Mouse (Mus musculus) frontal cortex, postnatal 10 days (tissue): ENCODE results near the gene Ext2.

Experiments
- DNase-seq, 2 experiments: peaks; one replicate each; pipeline ENCODE4 v3.0.0; 2022; ENCODE audit warnings: low spot score in 2 of 2, mixed read lengths in 1 of 2

Ext2 gene

DNA sequence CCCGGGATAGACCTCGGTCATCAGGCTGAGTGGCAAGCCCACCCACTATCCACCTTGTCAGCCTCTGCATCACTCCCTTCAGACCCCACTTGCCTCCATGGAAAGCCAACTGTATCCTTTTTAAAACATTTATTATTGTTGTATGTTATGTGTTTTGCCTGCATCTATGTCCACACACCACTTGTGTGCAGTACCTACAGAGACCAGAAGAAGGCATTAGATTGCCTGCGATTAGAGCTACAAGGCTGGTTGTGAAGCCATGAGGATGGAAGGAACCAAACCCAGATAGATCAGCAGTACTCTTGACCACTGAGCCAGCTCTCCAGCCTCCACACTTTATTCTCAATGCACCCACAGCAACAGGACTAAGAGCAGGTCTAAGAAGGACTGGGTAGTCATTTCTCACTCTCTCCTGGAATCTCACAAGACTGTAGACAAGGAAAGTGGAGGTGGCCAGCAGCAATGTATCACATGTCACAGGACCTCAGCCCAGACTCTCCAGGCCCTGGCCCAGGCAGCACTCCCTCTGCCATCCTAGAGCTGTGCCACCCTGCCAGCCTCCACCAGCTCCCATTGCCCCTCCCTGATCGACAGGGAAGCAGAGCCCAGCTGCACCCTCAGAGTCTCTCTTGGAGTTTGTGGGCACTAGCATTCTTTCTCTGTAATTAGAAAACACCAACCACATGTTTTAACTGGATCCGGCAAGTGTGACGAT, 15.7 kb downstream of the Ext2 start:
- DNase-seq: no peak

DNA sequence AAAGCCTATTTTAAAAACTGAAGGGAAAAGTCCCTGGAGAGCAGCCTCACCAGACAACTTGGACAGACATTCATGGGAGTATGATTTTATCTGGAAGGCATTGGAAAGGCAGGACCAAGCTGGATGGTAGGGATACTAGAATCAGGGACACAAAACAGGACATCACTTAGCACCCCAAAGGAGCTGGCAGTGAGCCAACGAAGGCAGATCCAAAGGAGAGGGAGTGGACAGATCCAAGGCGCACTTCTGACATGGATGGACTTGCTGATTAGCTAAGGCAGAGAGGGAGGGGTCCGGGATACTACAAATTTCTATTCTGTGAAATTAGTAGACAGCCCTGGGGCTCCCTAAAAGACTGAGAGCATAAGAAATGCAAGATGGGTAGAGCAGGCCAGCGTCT, 16.8 kb downstream of the Ext2 start:
- no peak for DNase-seq

DNA sequence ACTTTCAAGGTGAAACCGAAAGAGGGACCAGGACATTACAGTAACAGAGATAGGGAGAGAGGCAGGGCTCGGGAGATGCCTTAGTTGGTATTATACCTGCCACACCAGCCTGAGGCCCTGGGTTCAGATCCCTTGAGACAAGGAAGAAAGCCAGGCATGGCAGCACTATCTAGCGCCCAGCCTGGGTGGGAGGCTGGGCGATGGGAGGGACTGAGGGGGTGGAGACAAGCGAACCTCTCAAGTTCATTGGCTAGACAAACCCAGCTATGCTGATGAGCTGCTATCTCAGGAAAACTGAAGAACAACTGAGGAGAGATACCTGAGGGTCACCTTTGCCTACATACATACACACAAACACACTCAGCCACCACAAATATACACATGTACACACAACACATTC, 17.3 kb downstream of the Ext2 start:
- DNase-seq: no peak

DNA sequence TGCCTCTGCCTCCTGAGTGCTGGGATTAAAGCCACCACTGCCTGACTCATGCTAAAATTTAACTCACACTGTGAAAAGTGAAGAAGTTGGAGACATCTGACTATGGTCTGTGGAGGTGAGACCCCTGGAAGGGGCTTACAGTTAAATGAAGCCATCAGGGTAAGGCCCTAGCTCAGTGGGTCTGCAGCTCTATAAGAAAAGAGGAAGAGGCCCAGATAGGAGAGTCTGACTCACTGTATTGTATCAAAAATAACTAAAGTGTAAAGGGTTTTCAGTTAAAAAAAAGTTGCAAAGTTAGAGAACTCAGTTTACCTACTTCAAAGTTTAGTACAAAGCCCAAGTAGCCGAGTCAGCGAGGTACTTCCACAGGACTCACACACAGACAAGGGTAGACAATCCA, 19.4 kb downstream of the Ext2 start:
- DNase-seq: no peak

DNA sequence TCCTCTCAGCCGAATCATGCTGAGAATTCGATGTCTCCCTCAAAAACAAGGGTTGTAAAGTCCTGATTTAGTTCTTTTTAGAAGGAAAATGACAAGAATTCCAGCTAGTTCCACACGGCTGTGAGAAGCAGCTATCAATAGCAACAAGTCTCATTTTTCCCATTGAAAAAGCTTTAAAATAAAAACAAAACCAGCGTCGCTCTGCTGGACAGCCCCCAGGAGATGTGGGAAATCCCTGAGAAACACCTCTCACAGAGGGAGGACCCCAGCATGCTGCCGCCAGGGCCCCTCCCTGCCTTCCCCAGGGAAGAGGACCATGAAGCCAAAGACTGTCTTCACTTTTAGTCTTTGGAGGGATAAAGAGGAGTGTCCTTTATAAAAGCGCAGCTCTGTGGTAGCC, 21.3 kb downstream of the Ext2 start:
- no peak for DNase-seq

DNA sequence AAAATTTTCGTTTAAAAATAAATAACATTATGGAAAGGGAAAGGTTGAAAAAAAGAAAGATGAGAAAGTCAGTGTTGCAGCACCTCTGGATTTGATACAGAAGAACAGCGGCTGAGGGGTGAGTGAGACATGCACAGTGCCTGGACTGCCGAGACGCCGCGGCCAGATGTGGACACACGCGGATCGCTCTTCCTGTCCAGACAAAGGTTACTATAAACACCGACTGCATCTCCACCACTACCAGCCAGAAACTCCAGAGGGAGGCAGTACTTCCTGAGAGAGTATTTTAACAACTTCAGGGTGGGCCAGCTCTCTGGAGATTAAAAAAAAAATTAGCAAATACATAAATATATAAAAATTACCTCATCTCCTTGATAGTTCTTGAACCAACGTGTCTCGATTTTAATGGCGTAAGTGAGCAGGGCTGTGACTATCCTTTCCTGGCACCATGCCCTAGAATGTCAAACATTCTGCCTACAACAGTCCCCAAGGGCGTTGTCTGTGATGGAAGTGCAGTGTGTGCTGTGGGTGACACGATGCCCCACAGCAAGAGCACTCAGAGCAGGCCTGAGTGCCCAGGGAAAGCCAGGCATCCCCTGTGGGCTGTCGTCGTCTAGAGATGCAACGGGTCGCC, 25.1 kb downstream of the Ext2 start:
- DNase-seq: no peak

DNA sequence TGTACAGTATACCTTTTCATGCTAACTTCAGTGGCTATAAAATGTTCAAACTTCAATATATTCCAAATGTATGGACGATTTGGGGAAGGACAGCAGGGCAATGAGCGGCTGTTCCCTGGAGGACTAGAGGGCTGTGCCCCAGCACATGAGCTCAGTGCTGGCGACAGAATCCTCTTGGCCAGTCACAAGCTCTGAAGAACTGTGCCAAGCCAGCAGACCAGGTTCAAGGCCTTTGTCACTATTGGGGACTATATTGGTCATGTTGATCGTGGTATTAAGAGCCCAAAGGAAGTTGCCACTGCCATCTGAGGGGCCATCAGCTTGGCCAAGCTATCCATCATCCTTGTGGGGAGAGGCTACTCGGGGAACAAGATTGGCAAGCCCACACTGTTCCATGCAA, 28.0 kb downstream of the Ext2 start:
- no peak for DNase-seq

DNA sequence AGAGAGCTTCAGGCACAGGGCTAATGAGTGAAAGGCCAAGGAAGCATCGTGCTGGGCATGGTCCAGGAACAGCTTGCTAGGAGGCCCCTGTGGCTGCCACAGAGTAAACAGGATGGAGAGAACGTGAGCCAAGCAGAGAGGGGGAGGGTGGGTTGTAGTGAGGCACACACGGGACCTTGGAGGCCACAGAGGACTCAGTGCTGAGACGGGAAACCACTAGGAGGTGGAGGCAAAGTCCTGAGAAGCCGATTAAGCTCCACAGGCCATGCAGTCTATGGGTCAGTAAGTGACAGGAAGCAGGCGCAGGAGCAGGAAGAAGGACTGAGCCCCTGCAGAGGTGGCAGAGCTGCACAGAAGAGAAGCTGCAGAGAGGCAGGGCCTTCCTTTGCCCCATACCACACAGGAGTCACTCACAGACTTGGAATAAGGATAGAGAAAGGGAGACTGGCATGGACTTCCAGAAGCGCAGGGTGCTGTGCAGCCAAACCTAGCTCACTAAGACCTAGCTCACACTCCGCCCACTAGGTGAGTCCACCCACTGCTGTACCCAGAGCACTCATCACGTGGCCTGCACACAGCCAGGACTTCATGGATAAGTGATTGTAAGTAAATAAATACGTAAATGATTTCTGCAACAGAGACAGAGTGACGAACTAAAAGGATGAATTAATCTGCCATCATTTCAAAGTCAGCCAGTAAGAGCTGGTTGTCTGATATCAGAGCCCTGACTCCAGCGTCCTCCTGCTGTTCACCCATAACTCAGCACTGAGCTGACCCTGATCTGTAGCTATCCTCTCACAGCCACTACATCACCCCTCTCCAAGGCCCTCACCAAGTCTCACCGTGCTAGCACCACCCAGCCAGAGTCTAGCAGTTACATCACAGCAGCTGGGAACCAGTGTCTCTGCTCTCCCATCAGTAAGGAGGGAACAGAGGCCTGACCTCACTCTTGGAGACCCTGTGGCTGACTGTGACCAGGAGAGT, 30.6 kb downstream of the Ext2 start:
- peak in 1 of 2 experiments; percentile 35 for DNase-seq

DNA sequence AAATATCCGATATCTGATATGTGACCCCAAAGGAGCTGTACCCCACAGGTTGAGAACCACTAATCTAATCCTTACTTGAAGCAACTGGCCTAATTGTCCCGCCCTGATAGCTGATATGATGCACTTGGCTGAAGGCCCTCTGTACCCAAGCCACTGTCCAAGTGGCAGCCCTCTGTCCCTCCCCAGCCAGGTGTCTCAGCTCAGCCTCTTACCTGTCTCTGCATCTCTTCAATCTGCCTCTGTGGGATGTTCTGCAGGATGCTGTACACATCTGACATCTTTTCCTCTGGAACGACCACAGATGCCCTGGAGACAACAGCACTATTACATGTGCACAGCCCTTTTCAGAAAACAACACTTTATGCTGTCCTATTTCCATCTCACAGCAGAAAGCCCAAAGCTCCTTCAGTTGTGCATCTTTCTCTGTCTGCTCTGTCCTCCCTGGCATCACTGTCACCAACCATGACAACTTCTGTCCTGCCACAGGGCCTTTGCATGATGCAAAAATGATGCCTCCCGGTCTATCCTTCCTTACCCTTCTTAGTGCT, 31.5 kb downstream of the Ext2 start:
- no peak for DNase-seq

DNA sequence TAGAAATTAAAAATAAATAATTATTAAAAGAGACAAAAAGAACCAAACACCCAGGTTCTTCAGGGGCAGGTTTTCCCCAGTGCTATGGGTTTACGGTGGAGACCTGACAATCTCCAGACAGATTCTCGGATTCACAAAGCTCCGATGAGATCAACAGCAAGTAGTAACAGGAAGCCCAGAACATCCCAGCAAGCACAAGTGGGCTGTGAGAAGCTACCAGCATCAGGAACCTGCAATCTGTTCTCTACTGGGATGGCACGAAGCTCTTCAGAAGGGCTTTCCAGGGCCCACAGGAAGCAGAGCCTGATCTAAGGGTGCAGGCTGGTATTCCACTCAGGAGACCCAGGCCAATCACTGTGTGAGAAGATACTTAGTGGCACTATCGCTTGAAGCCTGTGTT, 33.8 kb downstream of the Ext2 start:
- no peak for DNase-seq

DNA sequence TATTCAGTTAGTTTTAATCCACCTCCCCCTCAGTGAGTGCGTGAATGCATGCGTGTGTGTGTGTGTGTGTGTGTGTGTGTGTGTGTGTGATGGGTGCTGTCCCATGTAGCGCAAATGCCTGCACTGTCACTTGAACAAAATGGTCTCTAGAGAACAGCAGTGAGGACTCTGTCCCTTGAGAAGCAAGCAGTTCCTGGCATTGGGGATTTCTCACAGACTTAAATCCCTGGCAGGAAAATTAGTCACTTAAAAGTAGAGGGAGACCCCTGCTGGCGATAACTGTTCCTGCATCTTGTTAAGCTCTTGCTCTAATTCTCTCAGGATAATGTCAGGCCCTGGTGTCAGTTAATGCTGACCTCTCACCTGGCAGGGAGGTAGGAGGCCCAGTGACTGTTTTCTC, 36.2 kb downstream of the Ext2 start:
- peak; percentile 57 to 75 for DNase-seq

DNA sequence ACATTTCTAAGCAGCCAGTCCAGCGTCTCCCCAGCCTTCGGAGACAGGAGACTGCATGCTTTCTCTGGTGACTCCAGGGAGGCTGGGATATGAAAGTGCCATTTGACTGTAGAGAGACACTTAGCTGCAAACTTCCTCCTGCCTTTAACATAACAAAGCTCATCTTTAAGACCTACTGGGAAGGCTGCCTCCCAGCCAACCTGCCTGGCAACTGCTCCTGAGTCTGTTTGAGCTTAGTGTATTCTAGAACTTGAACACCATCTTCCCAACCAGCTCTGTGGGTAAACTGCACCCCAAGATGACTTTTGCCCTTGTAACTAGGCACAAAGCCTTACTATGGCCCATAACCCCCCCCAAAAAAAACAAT, 37.0 kb downstream of the Ext2 start:
- no peak for DNase-seq

DNA sequence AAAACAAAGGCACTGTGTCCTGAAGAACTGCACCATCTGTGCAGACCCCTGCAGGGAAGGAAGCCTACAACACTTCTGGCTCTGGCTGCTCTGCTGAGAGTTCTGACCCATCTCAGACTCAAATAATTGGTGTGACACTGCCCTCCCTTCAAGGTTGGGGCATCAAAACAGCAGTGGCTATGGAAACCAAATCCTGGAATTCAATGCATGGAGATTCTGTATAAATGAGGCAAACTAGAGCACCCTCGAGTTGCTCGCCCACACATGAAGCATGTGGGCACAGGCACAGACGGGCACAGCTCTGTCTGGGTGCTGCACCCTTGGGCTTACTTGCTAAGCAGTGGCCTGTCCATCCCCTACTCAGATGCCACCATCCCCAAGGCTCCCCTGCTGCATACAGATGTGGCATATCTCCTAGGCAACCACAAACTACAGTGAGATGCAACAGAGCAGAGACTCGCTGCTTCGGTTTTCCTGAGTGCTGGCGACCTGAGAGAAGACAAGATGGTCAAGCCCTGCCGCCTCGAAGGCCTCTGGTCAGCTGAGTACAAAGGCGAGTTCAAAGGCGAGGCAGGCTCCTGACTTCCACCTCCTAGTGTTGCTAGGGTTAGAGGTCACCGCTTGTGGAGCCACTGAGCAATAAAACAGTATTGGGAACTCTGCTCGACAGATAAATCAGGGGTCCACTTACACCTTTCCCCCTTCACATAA, 37.5 kb downstream of the Ext2 start:
- DNase-seq: no peak

DNA sequence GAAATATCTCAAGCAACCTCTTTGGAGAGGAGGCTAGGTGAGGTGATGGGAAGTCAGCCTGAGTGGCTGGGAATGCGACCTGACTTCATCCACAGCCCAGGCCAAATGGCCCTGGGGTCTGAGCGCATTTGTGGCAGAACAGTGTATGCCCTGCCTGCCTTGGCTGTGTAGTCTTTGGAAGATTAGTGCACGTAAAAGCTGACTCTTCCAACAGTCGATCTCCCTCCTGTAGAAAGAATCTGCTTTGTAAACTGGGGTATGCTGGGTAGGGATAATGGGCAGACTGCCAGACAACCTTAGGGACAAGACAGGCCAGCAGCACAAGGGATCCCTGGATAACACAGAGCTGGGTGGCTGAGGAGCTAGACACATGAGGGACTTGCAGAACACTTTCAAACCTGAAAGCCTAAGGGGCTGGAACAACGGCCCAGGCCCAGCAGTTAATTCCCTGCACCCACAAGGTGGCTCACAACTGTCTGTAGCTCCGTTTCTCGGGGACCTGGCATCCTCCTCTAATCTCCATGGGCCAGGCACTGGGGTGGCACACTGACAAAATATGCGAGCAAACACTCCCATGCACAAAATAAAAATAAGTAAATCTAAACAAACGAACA, 38.3 kb downstream of the Ext2 start:
- no peak for DNase-seq

DNA sequence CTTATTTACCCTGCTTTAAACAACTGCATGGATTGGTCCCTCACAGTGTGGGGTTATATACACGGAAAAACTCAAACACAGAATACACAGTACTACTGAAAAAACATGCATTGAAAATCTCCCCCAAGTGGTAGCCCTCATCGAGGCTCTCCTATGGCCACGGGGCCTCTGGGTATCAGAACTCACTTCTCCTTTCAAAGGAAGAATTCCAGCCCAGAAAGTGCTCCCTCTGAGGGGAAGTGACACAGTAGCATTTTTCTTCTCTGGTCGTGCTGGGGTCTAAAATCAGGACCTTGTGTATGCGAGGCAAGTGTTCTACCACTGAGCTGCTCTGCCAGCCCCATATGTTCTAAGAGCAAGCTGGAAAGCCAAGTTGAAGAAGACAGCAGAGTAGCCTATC, 39.7 kb downstream of the Ext2 start:
- no peak for DNase-seq

DNA sequence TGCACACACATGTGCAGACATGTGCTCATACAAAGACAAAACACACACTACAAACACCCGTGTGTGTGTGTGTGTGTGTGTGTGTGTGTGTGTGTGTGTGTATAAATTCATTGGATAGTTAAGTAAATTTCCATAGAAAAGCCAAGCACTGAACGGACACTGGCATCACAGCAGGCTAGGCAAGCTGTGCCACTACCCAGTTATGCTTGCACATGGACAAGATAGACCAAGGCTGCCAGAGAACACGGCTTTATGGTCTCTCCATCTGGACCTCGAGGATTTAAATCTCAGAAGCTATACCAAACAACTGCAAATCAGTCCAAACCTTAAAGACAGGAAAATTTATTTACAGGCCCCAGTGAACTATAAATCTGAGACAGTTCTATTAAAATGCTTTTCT, 40.2 kb downstream of the Ext2 start:
- no peak for DNase-seq

DNA sequence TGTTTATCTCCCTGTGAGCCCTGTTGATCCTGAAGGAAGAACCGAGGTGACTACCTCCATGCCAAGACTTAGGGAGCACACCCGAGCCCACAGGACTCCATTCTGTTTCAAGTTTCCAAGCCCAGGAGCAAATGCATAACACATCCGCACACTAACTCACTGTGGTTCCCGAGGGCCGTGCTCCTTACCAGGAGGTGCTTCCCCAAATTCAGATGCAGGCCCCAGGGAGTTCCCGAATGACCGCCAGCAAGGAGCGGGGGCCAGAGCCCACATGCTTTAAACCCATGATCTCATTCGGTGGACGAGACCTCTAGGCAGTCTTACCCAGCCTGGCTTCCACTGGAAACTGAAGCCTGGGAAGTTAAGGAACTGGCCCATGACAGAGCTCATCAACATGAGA, 41.8 kb downstream of the Ext2 start:
- no peak for DNase-seq

DNA sequence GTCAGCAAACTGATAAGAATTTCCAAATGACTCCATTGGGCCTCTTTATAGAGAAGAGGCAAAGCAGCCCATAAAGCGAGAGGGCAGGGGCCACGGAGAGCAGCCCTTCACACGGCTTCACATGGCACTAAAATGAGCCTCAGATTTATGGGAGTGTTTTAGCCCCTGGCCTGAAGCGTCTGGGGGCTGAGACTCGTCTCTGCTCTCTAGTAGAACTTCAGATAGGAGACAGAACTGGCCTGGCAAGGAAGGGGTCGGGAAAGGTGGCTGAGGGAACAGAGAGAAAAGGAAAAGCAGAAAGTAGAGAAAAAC, 42.5 kb downstream of the Ext2 start:
- DNase-seq: no peak

DNA sequence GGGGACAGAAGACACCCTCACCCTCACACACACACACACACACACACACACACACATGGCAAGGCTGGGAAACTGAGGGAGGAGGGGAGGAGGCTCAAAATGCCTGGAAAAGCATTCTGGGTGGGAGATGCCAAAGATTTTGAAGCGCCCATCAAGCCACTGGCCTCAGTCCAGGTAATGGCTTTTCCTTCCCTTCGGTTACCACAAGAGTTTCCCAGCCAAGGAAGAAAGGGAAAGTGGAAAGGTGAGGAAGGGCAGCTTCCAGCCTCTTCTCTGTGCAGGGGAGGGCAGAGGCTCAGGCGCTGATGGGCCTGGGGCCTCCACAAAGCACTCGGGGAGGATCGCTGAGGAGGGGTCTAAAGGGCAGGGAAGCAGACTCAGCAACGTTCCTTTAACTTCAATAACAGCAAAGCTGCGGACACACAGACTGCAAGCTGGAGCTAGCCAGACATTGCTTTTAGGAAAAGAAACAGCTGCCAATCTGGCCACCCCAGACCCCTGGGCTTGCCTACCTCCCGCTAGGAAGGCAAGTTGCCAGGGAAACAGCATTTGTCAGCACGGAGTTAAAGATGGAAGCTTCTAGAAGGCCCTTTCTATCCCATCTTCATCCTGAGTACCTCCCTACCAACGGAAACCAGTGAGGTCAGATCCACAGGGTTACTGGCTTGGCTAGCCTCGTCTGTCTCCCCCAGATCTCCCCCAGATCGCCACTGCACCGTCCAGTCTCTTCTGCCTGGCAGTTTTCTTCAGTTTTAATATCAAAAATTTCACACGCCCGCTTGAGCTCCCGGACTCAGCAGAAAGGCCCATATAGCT, 43.1 kb downstream of the Ext2 start:
- DNase-seq: no peak

DNA sequence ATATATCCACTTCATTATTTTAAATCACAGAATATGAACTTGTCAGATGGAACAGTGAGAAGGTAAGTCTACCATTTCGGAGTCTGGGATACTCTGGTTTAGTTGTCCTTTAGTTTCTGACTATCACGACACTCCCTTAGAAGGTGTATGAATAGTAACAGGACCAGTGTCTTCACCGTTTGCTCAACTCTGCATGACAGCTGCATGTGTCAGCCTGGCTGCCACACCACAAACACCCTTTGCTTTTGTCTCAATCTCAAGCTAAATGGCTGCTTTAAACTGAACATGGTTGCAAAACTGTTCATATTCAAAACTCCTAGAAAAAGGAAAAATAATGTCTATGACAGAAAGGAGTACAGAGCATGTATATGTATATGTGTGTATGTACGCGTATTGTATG, 43.8 kb downstream of the Ext2 start:
- DNase-seq: no peak

DNA sequence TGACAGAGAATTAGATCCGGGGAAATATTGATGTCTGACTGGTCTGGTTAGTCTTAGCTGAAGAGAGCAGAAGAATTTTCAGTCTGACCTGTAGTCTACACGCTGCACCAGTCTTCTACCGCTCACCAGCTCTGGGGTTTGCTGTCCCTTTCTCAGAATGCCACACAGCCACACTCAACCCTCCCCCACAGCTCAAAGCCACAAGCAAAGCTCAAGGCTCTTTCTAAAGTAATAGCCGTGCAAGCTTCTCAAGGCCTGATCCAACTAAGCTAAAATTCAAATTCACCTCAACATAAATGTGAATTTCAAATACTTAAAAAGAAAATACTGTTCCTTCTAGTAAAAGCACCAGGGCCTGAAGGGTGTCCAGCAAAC, 45.3 kb downstream of the Ext2 start:
- no peak for DNase-seq
